Mouse (Mus musculus) spleen, adult 12 weeks (tissue): ENCODE results near the gene Ttc9c.

ENCODE experiments used
- DNase-seq: peaks from one replicate; pipeline ENCODE4 v3.0.0; 2022; ENCODE audit warnings: low spot score

The Ttc9c gene

DNA sequence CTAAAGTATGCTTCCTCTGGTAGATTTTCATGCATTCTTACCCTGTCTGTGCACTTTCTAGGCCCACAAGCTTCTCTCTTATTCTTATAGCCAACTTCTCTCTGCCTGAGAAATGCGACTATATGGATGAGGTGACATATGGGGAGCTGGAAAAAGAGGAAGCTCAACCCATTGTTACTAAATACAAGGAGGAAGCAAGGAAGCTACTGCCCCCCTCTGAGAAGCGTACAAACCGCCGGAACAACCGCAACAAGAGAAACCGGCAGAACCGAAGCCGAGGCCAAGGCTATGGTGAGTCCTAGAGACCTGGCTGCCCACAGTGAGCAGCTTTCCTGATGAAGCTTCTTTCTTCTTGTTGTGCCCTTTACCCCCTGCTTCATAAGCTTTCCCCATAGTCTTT is 10.5 kb upstream of the Ttc9c start, which contains the start of gene AC129217.1:
AC129217.1 (plus strand) TSS at position 114 of the 400 bp plus-strand sequence.
- no peak for DNase-seq

GRCm38 (mm10) chr19:8822696-8823095 is 3.6 kb upstream of the Ttc9c start:
- no peak for DNase-seq

DNA sequence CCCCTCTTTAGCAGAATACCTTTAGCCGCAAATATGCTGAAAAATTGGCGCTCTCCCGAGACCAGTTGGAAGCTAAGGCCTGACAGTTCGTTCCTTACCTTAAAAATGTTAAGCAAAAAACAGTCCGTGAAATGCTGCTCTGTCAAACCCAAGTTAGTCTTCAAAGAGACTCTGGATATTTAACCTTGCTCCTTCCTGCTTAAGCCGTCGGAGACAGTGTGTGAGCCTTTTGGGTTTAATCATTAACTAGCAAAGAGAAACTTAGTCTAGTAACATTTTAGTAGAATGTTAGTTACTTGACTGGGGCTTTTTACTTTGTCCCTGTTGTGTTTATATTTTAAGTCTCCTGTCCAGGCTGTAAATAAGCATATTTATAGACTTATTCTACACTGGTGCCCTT is 2.0 kb upstream of the Ttc9c start:
- DNase-seq: no peak

DNA sequence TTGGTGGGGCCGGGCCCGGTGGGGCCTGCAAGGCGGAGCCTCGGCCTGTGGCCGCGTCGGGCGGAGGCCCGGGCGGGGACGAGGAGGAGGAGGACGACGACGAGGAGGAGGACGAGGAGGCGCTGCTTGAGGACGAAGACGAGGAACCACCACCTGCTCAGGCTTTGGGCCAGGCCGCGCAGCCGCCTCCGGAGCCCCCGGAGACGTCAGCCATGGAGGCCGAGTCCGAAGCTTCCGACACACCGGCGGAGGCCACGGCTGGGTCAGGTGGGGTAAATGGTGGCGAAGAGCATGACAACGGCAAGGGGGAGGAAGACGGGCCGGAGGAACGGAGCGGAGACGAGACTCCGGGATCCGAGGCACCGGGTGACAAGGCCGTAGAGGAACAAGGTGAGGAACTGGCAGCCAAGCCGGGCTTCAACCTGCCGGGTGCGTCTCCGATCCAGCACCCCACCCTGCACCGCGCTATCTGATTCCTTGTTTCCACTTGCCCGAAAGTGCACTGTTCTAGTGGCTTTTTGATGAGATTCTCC is 1.4 kb upstream of the Ttc9c start:
- DNase-seq: no peak

- DNase-seq: peak; percentile 95
Measured at GRCm38 (mm10) chr19:8819596-8820423, 677 bp upstream of the Ttc9c start, which contains the start of gene Hnrnpul2. Gene Hnrnpul2 (plus strand): TSS chr19:8820010.

DNA sequence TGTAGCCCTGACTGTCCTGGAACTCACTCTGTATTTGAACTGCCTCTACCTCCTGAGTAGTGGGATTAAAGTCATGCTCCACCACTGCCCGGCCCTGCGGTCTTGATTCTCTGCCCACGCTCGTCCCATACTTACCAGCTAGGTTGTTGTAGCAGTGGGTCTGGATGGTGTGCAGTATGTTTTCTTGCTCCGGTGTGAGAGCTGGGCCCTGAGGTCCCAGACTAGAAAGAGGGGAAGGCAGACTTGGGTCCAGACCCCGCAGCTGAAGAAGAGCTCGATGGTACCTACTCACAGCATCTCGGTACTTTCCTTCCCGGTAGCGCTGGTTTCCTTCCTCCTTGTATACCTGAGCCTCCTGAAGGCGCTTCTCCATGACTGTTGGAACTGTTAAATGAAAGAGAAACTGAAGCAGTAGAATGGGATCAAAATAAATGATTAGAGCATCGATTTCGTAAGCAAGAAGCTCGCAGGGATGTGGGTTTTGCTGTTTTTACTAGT is 783 bp downstream of the Ttc9c start:
- DNase-seq: no peak

DNA sequence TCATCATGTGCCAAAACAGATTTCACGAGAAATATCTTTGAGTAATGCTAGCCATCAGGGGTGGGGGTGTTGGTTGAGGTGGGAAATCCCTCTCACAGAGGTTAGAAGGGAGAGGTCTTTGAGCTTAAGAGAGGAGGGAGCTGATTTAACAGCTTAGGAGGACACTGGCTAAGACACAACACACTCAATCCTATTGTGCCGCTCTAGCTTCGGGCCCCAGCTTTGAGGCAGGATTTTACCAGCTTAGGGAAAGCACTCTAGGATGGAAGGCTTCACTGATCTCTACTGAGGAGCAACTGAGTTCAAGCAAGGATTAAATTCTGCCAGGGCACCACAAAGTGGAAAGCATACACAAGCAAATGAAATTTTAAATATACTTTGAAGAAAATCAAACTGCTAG is 2.1 kb downstream of the Ttc9c start:
- DNase-seq: no peak

GRCm38 (mm10) chr19:8815812-8816211 is 3.3 kb downstream of the Ttc9c start:
- DNase-seq: no peak

GRCm38 (mm10) chr19:8806810-8807209 is 12.3 kb downstream of the Ttc9c start:
- DNase-seq: no peak

DNA sequence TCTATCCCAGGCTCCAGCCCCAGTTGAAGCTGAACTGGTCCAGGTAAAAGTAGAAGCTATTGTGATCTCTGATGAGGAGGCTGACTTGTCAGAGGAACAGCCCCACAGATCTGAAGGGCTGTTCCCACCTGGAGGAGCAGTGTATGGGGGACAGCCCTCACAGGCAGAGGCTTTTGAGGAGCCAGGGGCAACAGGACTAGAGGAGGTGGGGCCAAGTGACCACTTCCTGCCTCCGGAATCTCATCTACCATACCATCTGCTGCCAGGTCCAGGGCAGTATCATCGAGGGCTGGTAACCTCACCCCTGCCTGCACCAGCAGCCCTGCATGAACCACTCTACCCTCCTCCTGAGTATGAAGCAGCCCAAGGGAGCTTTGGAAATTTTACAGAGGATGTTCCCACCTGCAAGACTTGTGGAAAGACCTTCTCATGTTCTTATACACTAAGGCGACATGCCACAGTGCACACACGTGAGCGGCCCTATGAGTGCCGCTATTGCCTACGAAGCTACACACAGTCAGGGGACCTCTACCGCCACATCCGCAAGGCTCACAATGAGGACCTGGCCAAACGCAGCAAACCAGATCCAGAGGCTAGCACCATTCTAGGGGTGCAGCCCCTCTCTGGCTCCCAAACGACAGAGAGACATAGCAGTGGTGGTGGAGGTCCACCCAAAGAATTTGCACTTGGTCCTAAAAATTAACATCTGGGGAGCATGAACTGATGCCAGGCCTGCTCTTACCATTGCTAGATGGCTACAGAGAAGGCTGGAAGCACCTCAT is 15.1 kb downstream of the Ttc9c start:
- no peak for DNase-seq

- DNase-seq: no peak
Measured at GRCm38 (mm10) chr19:8803204-8803780, 15.8 kb downstream of the Ttc9c start.

DNA sequence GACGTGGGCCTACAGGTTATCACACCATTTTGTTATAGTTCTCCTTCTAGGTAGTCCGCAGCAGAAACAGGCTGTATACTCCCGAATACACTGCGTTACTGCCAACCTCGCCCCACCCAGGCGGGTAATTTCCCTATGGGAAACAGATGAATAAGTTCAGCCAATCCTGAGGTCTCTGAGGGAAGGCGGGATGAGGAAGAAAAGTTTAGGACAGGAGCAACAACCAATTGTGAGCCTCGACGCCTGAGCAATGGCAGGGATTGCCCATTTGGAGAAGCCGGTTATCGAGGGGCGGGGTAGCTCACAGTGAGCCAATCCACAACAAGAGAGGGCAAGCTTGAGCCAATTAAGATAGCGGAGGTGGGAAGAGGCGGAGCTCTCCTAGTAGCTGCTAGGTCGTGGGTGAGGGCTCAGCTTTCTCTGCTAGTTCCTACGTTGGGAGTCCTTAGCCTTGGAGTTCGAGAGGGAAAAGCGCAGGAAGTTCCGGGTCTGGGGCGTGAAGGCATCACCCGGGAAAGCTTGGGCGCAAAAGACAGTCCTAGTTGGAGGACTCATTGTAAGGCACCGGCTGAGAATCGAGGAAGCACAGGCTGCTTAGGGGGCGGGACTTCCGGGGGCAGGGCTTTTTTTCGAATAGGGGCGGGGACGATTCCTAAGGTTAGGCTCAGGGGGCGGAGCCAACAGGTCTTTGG is 16.9 kb downstream of the Ttc9c start, which contains the start of gene Zbtb3:
Zbtb3 (plus strand) TSS at position 426 of the 692 bp plus-strand sequence.
- DNase-seq: peak; percentile 90

DNA sequence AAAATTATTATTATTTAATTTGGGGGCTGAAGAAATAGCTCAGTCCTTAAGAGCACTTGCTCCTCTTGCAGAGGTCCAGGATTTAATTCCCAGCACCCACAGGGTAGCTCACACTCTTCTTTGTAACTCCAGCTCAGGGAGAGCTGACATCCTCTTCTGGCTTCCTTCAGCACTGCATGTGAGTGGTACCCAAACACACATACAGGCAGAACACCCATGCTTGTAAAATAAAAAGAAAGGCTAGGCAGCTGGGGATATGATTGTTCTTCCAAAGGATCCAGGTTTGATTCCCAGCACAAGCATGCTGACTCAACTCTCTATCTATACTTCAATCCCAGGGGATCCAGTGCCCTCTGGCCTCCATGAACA is 20.2 kb downstream of the Ttc9c start:
- DNase-seq: no peak

- peak; percentile 75 for DNase-seq
Measured at GRCm38 (mm10) chr19:8798264-8798946, 20.7 kb downstream of the Ttc9c start, which contains the start of gene Polr2g. Gene Polr2g (minus strand): TSS chr19:8798577.

DNA sequence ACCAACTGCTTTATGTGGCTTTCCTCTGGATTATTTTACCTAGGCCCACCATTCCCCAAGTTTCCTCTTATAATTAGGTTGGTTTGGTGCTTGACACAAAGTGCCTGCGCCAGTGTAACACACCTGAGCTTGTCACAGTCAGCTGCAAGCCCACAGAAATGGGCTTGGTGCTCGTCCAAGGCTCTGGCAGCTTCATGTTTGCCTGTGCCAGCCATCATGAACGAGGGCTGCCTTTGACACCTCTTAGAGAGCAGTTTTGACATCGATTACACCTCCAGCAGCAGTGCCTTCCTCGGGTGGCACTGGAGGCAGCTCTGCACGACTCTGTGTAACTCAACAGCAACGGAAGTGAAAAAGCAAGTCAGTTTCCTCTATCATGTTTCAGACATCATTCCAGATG is 29.0 kb downstream of the Ttc9c start:
- no peak for DNase-seq

DNA sequence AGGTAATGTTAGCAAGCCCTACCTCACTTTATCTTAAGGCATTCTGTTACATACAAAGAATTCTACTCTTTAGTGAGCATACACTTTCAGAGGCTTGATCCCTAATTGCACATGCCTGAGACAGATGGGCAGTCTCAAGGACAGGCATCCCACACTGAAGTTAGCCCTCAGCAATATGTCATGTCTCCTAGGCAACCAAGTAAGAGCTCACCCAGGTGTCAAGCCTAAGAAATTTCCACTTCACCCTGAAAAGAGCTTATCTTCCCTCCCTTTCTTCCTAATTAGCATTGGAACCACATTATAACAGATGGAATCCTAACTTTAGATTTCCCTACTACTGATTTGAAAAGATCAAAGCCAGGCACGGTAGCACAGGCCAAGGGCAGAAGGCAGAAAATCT is 30.0 kb downstream of the Ttc9c start:
- DNase-seq: no peak

- DNase-seq: no peak
Measured at GRCm38 (mm10) chr19:8788521-8788920, 30.6 kb downstream of the Ttc9c start.

- DNase-seq: peak; percentile 88
Measured at GRCm38 (mm10) chr19:8786008-8786781, 32.9 kb downstream of the Ttc9c start, which contains the start of gene Taf6l. Gene Taf6l (minus strand): TSS chr19:8786417.

DNA sequence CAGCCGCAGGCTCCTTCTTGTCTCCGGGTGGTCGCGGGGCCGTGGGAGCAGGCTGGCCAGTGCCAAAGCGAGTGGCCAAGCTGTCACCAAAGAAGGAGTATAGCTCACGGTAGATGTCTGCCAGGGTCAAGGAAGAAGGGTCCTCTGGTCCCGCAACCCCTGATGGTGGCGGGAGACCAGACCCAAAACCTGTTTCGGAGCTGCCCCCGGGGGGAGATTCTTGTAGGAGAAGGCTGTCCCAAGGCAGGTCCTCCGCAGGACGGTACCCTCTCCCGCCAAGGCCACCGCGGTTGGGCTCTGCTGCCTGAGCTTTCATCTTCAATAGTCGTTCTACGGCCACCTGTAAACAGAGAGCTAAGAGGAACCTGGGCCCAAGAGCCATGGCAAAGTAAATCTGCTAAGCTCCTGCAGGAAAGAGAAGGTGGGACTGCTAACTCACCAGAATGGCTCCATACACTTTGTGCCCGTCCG is 44.1 kb downstream of the Ttc9c start:
- peak; percentile 11 for DNase-seq
